Mouse (Mus musculus): ENCODE measurements at regions not wholly inside any gene's neighbourhood (a gene's known extent, or its start where the extent isn't known, plus 50 kb on each side); places are given as distances from the start of the nearest gene placed in this dataset.
A peak's percentile ranks its signal among the peaks of the same experiment; 100 is the strongest.

- Histone ChIP-seq H3K4me3 (peak overlapping the region; percentile 62), H3K27ac (peak overlapping the region; percentile 38)
- DNase-seq: peak; percentile 79
- no peak for TF ChIP-seq CTCF (IDR thresholded peaks at IDR 0.05)
- intact Hi-C loops (cut with DNase I): loop anchor here (5.0 kb wide), 1 partner anchor 119 kb away; no protein-coding TSS in a partner anchor
Measured at GRCm38 (mm10) chr6:127265901-127266812, 114.2 kb upstream of the Ccnd2 start.

GRCm38 (mm10) chr6:127266813-127267165 lies 114.8 kb upstream of the Ccnd2 start:
- Histone ChIP-seq H3K27ac (0 out of 2 replicates have a peak overlapping the region, but pooled peaks have one; percentile 38), H3K4me3 (peak overlapping the region; percentile 62)
- TF ChIP-seq CTCF (IDR thresholded peaks at IDR 0.05): peak; percentile 36; the same call in 1 of the 2 replicates
- peak; percentile 32 for DNase-seq
- intact Hi-C loops (cut with DNase I): loop anchor here (5.0 kb wide), 1 partner anchor 119 kb away; no protein-coding TSS in a partner anchor

GRCm38 (mm10) chr6:127269021-127269420 lies 117.0 kb upstream of the Ccnd2 start:
- no peak for DNase-seq
- no peak overlapping the region for H3K27ac ChIP-seq
- TF ChIP-seq CTCF (IDR thresholded peaks at IDR 0.05): no peak
- intact Hi-C loops (cut with DNase I): loop anchor here (5.0 kb wide), 1 partner anchor 122 kb away; no protein-coding TSS in a partner anchor
- H3K4me3 ChIP-seq: no peak overlapping the region

- Histone ChIP-seq H3K4me3 (no peak overlapping the region), H3K27ac (no peak overlapping the region)
- TF ChIP-seq CTCF (IDR thresholded peaks at IDR 0.05): no peak
- intact Hi-C loops (cut with DNase I): loop anchor here (5.0 kb wide), 1 partner anchor 122 kb away; no protein-coding TSS in a partner anchor
- DNase-seq: no peak
Measured at GRCm38 (mm10) chr6:127269525-127270044, 117.6 kb upstream of the Ccnd2 start.

GRCm38 (mm10) chr6:127270774-127271173 lies 118.8 kb upstream of the Ccnd2 start:
- H3K27ac ChIP-seq: no peak overlapping the region
- no peak for DNase-seq
- no peak for TF ChIP-seq CTCF (IDR thresholded peaks at IDR 0.05)
- H3K4me3 ChIP-seq: no peak overlapping the region
- intact Hi-C loops (cut with DNase I): no loop called here

GRCm38 (mm10) chr6:127271418-127271817 lies 119.4 kb upstream of the Ccnd2 start:
- TF ChIP-seq CTCF (IDR thresholded peaks at IDR 0.05): no peak
- no peak for DNase-seq
- H3K27ac ChIP-seq: no peak overlapping the region
- intact Hi-C loops (cut with DNase I): no loop called here
- H3K4me3 ChIP-seq: no peak overlapping the region

GRCm38 (mm10) chr6:127272630-127273029 lies 120.6 kb upstream of the Ccnd2 start:
- no peak for DNase-seq
- peak; percentile 34; the same call in 1 of the 2 replicates for TF ChIP-seq CTCF (IDR thresholded peaks at IDR 0.05)
- intact Hi-C loops (cut with DNase I): no loop called here
- Histone ChIP-seq H3K27ac (no peak overlapping the region), H3K4me3 (no peak overlapping the region)

GRCm38 (mm10) chr6:127274732-127275429 lies 122.9 kb upstream of the Ccnd2 start:
- Histone ChIP-seq H3K27ac (no peak overlapping the region), H3K4me3 (no peak overlapping the region)
- TF ChIP-seq CTCF (IDR thresholded peaks at IDR 0.05): no peak
- DNase-seq: no peak
- intact Hi-C loops (cut with DNase I): no loop called here

GRCm38 (mm10) chr6:127275430-127275784 lies 123.4 kb upstream of the Ccnd2 start:
- DNase-seq: no peak
- intact Hi-C loops (cut with DNase I): no loop called here
- Histone ChIP-seq H3K27ac (no peak overlapping the region), H3K4me3 (no peak overlapping the region)
- peak; percentile 35; the same call in 1 of the 2 replicates for TF ChIP-seq CTCF (IDR thresholded peaks at IDR 0.05)

GRCm38 (mm10) chr6:127276362-127276761 lies 124.4 kb upstream of the Ccnd2 start:
- no peak for DNase-seq
- no peak overlapping the region for H3K27ac ChIP-seq
- TF ChIP-seq CTCF (IDR thresholded peaks at IDR 0.05): no peak
- intact Hi-C loops (cut with DNase I): no loop called here
- H3K4me3 ChIP-seq: no peak overlapping the region

- Histone ChIP-seq H3K27ac (no peak overlapping the region), H3K4me3 (no peak overlapping the region)
- no peak; the same call in 1 of the 2 replicates for TF ChIP-seq CTCF (IDR thresholded peaks at IDR 0.05)
- intact Hi-C loops (cut with DNase I): no loop called here
- no peak for DNase-seq
Measured at GRCm38 (mm10) chr6:127278402-127278801, 126.4 kb upstream of the Ccnd2 start.

- intact Hi-C loops (cut with DNase I): no loop called here
- no peak for TF ChIP-seq CTCF (IDR thresholded peaks at IDR 0.05)
- Histone ChIP-seq H3K4me3 (no peak overlapping the region), H3K27ac (no peak overlapping the region)
- DNase-seq: no peak
Measured at GRCm38 (mm10) chr6:127284226-127284625, 132.2 kb upstream of the Ccnd2 start.

All from gastrocnemius, adult 2 months (tissue).